8 mouse cellular contexts compared by ENCODE assay signal in the genomic region with DNA sequence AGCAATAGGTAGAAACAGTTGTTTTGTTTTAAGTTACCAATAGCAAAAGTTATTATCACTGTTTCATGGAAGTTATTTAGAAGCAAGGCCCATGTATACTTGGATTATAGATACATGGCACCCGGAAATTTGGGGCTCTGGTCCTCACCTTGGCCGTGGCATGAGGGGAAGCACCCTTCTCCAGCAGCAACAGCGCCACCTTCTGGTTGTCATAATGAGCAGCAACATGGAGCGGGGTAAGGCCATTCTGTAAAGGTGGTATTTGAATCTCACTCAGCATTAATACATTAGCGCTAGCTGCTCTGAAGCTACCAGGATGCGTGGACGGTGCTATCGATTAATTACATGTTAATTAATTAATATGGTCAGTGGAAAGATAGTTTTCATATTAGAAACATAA.
DNase-seq lines count a peak whose midpoint lies in the region; ATAC-seq and TF ChIP-seq lines count a peak whose summit lies in the region.

No protein-coding gene starts in this region.

- H3K27ac ChIP-seq in thymus, adult 2 months (ENCODE audit: control insufficient read depth, insufficient read depth, low read length) = no peak overlapping the region
- no peak overlapping the region for H3K27ac ChIP-seq in forebrain, embryonic 12.5 days

- H3K4me2 ChIP-seq in forebrain, embryonic 12.5 days = no peak overlapping the region

- H3K27me3 ChIP-seq in thymus, adult 2 months (ENCODE audit: control insufficient read depth, insufficient read depth, low read length) = no peaks in the 10 kb centered on the region
- H3K27me3 ChIP-seq in forebrain, embryonic 12.5 days = no peaks in the 10 kb centered on the region

- DNase-seq in gastrocnemius, adult 18-20 months (ENCODE audit: low spot score) = peak; percentile 46
- DNase-seq in gastrocnemius, postnatal 36 days = no peak
- peak; percentile 16 for DNase-seq in thymus, adult 2 months
- DNase-seq in thymus, adult 18-20 months = no peak
- no peak for DNase-seq in MN1 (ENCODE audit: low spot score)
- no peak for DNase-seq in Muller cell, postnatal 12 days (ENCODE audit: inconsistent ontology term)

- H3K36me3 ChIP-seq in thymus, adult 2 months (ENCODE audit: control insufficient read depth, insufficient read depth, low read length) = no peaks in the 10 kb centered on the region
- H3K36me3 ChIP-seq in forebrain, embryonic 12.5 days (replicated peaks) = peaks cover 33% of the 10 kb centered on the region

- TF ChIP-seq CTCF in thymus, adult 2 months (IDR thresholded peaks at IDR 0.05; ENCODE audit: borderline replicate concordance, control insufficient read depth, extremely low read depth, insufficient read depth, low read length, poor library complexity) = peak; percentile 54; the same call in 1 of the 2 replicates

- TF ChIP-seq POLR2A in thymus, adult 2 months (IDR thresholded peaks at IDR 0.05; ENCODE audit: control insufficient read depth, extremely low read depth, insufficient read depth, low read length, poor library complexity) = no peak

- 64% methylated on average over 8 of the region's 8 CpGs for WGBS in thymus, adult 2 months
- WGBS in forebrain, embryonic 12.5 days = 54% methylated on average over 8 of the region's 8 CpGs

- no peak overlapping the region for H3K4me3 ChIP-seq in thymus, adult 2 months (ENCODE audit: control insufficient read depth, insufficient read depth, low read length)
- H3K4me3 ChIP-seq in forebrain, embryonic 12.5 days (replicated peaks) = no peak overlapping the region

- no peaks in the 10 kb centered on the region for H3K9me3 ChIP-seq in forebrain, embryonic 12.5 days

- intact Hi-C loops in gastrocnemius, postnatal 36 days (cut with DNase I) = loop anchor here (5.0 kb wide), 1 partner anchor 35 kb away; no protein-coding TSS in a partner anchor

- H3K9ac ChIP-seq in forebrain, embryonic 12.5 days = no peak overlapping the region

- H3K4me1 ChIP-seq in thymus, adult 2 months (replicated peaks; ENCODE audit: control insufficient read depth, insufficient read depth, low read length) = no peaks in the 10 kb centered on the region
- no peaks in the 10 kb centered on the region for H3K4me1 ChIP-seq in forebrain, embryonic 12.5 days

- ATAC-seq in forebrain, embryonic 12.5 days (ENCODE audit: low FRiP score) = peak; percentile 77
- ATAC-seq in megakaryocyte progenitor cell, adult 5-6 weeks (replicated peaks; ENCODE audit: poor library complexity) = peak; percentile 89

Comparison
In these comparisons a context has a peak if more than half of its experiments do, and no peak if none do; other contexts are left out.
1. DNase-seq: peak in gastrocnemius, adult 18-20 months (single experiment) and thymus, adult 2 months (single experiment); none in gastrocnemius, postnatal 36 days (0 of 2), thymus, adult 18-20 months (0 of 2), MN1 (single experiment) and Muller cell, postnatal 12 days (single experiment).